Mouse (Mus musculus) lung, postnatal 0 days (tissue): ENCODE measurements at regions not wholly inside any gene's neighbourhood (a gene's known extent, or its start where the extent isn't known, plus 50 kb on each side); places are given as distances from the start of the nearest gene placed in this dataset.

Experiments used
- CTCF ChIP-seq: IDR thresholded peaks from 2 replicates; pipeline ENCODE4 v1.5.1; 2016; ENCODE audit warnings: antibody characterized with exemption, mild to moderate bottlenecking
- EP300 ChIP-seq: IDR thresholded peaks from 2 replicates; pipeline ENCODE4 v1.6.1; 2016; ENCODE audit warnings: antibody characterized with exemption, mild to moderate bottlenecking, control low read depth

DNA sequence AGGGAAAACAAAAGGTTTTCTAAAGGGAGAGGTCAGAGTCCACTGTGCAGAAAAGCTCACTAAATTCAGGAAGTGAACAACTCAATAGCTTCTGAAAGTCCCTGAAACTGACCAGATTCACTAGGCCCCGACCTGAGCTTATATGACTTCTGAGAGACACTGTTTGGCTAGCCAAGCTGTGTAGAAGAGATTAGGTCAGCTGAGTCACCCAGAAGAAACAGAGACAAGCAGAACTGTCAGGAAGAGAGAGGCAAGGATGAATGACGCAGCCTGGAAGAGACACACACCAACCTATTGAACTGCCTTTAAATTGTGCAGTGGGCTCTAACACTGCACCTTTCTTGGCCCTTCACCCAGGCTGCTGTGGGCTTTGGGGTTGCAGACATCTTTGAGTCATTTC lies 230.4 kb downstream of the Gm21750 start:
- TF ChIP-seq EP300 (no peak), CTCF (no peak)
